Mouse (Mus musculus) layer of hippocampus, adult 9-10 months (tissue): ENCODE results near the gene Vsnl1.

Source experiments
- DNase-seq: peaks from one replicate; pipeline ENCODE4 v3.0.0; 2022; ENCODE audit warnings: low spot score

The Vsnl1 gene

GRCm38 (mm10) chr12:11384754-11385153 is 51.7 kb downstream of the Vsnl1 start:
- DNase-seq = no peak

GRCm38 (mm10) chr12:11379396-11379795 is 57.0 kb downstream of the Vsnl1 start:
- DNase-seq = no peak

- peak; percentile 30 for DNase-seq
Observed at GRCm38 (mm10) chr12:11370056-11370455, 66.4 kb downstream of the Vsnl1 start.

GRCm38 (mm10) chr12:11367099-11367765 is 69.2 kb downstream of the Vsnl1 start:
- no peak for DNase-seq

GRCm38 (mm10) chr12:11364870-11365269 is 71.5 kb downstream of the Vsnl1 start:
- no peak for DNase-seq

GRCm38 (mm10) chr12:11362435-11362834 is 74.0 kb downstream of the Vsnl1 start:
- no peak for DNase-seq

GRCm38 (mm10) chr12:11350895-11351294 is 85.5 kb downstream of the Vsnl1 start:
- DNase-seq = peak; percentile 78

GRCm38 (mm10) chr12:11349870-11350269 is 86.5 kb downstream of the Vsnl1 start:
- DNase-seq = no peak

- DNase-seq = no peak
Observed at GRCm38 (mm10) chr12:11348423-11348822, 88.0 kb downstream of the Vsnl1 start.

GRCm38 (mm10) chr12:11345963-11346362 is 90.5 kb downstream of the Vsnl1 start:
- DNase-seq = no peak

- DNase-seq = no peak
Observed at GRCm38 (mm10) chr12:11342020-11342600, 94.3 kb downstream of the Vsnl1 start.

- no peak for DNase-seq
Observed at GRCm38 (mm10) chr12:11338251-11338650, 98.2 kb downstream of the Vsnl1 start.

- no peak for DNase-seq
Observed at GRCm38 (mm10) chr12:11336845-11337244, 99.6 kb downstream of the Vsnl1 start.

- no peak for DNase-seq
Observed at GRCm38 (mm10) chr12:11326483-11326882, 109.9 kb downstream of the Vsnl1 start.

GRCm38 (mm10) chr12:11324480-11324879 is 111.9 kb downstream of the Vsnl1 start:
- no peak for DNase-seq

- no peak for DNase-seq
Observed at GRCm38 (mm10) chr12:11317671-11318070, 118.7 kb downstream of the Vsnl1 start.

GRCm38 (mm10) chr12:11313840-11314239 is 122.6 kb downstream of the Vsnl1 start:
- no peak for DNase-seq

GRCm38 (mm10) chr12:11311106-11311505 is 125.3 kb downstream of the Vsnl1 start:
- DNase-seq = no peak

- DNase-seq = no peak
Observed at GRCm38 (mm10) chr12:11306753-11307645, 129.4 kb downstream of the Vsnl1 start.

- DNase-seq = no peak
Observed at GRCm38 (mm10) chr12:11300858-11301257, 135.6 kb downstream of the Vsnl1 start.

- DNase-seq = no peak
Observed at GRCm38 (mm10) chr12:11286382-11286781, 150.0 kb downstream of the Vsnl1 start.

GRCm38 (mm10) chr12:11281584-11281983 is 154.8 kb downstream of the Vsnl1 start:
- no peak for DNase-seq

GRCm38 (mm10) chr12:11279886-11280285 is 156.5 kb downstream of the Vsnl1 start:
- DNase-seq = no peak
